ENCODE assay signal across 24 mouse cellular contexts in genomic region chr4:152214871-152215415, GRCm38 (mm10). TPM values are rescaled to one million over a fixed set of nuclear protein-coding genes. Genes with fewer than 3 reads are reported as not detected.
DNase-seq lines count a peak whose midpoint lies in the region; ATAC-seq lines count a peak whose summit lies in the region.
"Had no signal": no experiment of that assay in that cellular context is flagged by ENCODE, and none has a peak within 500 bp of the region (broad histone marks: within the 10 kb centered on the region; RNA-seq: fewer than 3 reads in every experiment).

No protein-coding gene starts in this region.

- no peak overlapping the region for H3K27ac ChIP-seq in embryonic facial prominence, embryonic 11.5 days (replicated peaks; ENCODE audit: low read depth, low read length)
- H3K27ac ChIP-seq in embryonic facial prominence, embryonic 10.5 days (replicated peaks), result no peak overlapping the region
- peak overlapping the region; percentile 83 for H3K27ac ChIP-seq in intestine, embryonic 16.5 days (ENCODE audit: low read length)
- H3K27ac ChIP-seq in stomach, embryonic 15.5 days, result peak overlapping the region; percentile 67; the same call in 1 of the 2 replicates
- H3K27ac ChIP-seq: hindbrain, embryonic 10.5 days; liver, embryonic 15.5 days; neural tube, embryonic 15.5 days had no signal

- no peaks in the 10 kb centered on the region for H3K27me3 ChIP-seq in embryonic facial prominence, embryonic 11.5 days (ENCODE audit: control insufficient read depth, insufficient read depth, low read length)
- H3K27me3 ChIP-seq in embryonic facial prominence, embryonic 10.5 days (replicated peaks; ENCODE audit: low read depth, poor library complexity, severe bottlenecking), result peaks cover 38% of the 10 kb centered on the region
- no peaks in the 10 kb centered on the region for H3K27me3 ChIP-seq in intestine, embryonic 16.5 days (replicated peaks; ENCODE audit: control insufficient read depth, insufficient read depth, low read length)
- H3K27me3 ChIP-seq in stomach, embryonic 15.5 days (replicated peaks), result no peaks in the 10 kb centered on the region
- H3K27me3 ChIP-seq: embryonic facial prominence, embryonic 15.5 days; liver, embryonic 15.5 days; Patski had no signal

- H3K4me3 ChIP-seq in embryonic facial prominence, embryonic 11.5 days (ENCODE audit: low read depth, low read length), result no peak overlapping the region
- H3K4me3 ChIP-seq in embryonic facial prominence, embryonic 10.5 days, result no peak overlapping the region
- no peak overlapping the region for H3K4me3 ChIP-seq in intestine, embryonic 16.5 days (ENCODE audit: low read length)
- no peak overlapping the region for H3K4me3 ChIP-seq in stomach, embryonic 15.5 days (replicated peaks)
- H3K4me3 ChIP-seq: embryonic facial prominence, embryonic 15.5 days; hindbrain, embryonic 10.5 days; liver, embryonic 15.5 days; midbrain, embryonic 15.5 days; neural tube, embryonic 15.5 days had no signal

- ATAC-seq in embryonic facial prominence, embryonic 11.5 days (replicated peaks; ENCODE audit: insufficient number of reproducible peaks, low FRiP score, low TSS enrichment, low read depth), result no peak
- ATAC-seq in intestine, embryonic 16.5 days, result peak; percentile 87
- ATAC-seq in stomach, embryonic 15.5 days (ENCODE audit: insufficient read depth, low FRiP score, low read depth), result peak; percentile 11; the same call in 1 of the 2 replicates

- no peaks in the 10 kb centered on the region for H3K9me3 ChIP-seq in embryonic facial prominence, embryonic 11.5 days (replicated peaks; ENCODE audit: control insufficient read depth, low read length)
- no peaks in the 10 kb centered on the region for H3K9me3 ChIP-seq in embryonic facial prominence, embryonic 10.5 days
- no peaks in the 10 kb centered on the region for H3K9me3 ChIP-seq in intestine, embryonic 16.5 days (ENCODE audit: control insufficient read depth, low read length)
- H3K9me3 ChIP-seq in stomach, embryonic 15.5 days, result no peaks in the 10 kb centered on the region
- H3K9me3 ChIP-seq: embryonic facial prominence, embryonic 15.5 days; hindbrain, embryonic 10.5 days; liver, embryonic 15.5 days; midbrain, embryonic 15.5 days; neural tube, embryonic 15.5 days had no signal

- DNase-seq in embryonic facial prominence, embryonic 11.5 days (ENCODE audit: low spot score), result no peak
- DNase-seq in embryonic facial prominence, embryonic 10.5 days (ENCODE audit: low spot score), result no peak
- peak; percentile 61 for DNase-seq in kidney, postnatal 10 days
- no peak for DNase-seq in kidney, adult 18-20 months
- no peak for DNase-seq in embryo, embryonic 9.5 days (ENCODE audit: extremely low spot score)
- no peak for DNase-seq in gastrocnemius, postnatal 36 days
- DNase-seq: kidney, postnatal 25 days; thymus, postnatal 36 days had no signal

- no peak overlapping the region for H3K4me2 ChIP-seq in embryonic facial prominence, embryonic 11.5 days (ENCODE audit: low read depth, low read length)
- H3K4me2 ChIP-seq in intestine, embryonic 16.5 days (ENCODE audit: low read depth, low read length), result peak overlapping the region; percentile 8; the same call in 1 of the 2 replicates
- H3K4me2 ChIP-seq in stomach, embryonic 15.5 days, result peak overlapping the region; percentile 39
- H3K4me2 ChIP-seq: embryonic facial prominence, embryonic 15.5 days; liver, embryonic 15.5 days; midbrain, embryonic 15.5 days; neural tube, embryonic 15.5 days had no signal

- intact Hi-C loops in gastrocnemius, postnatal 36 days (cut with DNase I), result loop anchor here (1.0 kb wide), 1 partner anchor 42 kb away; no protein-coding TSS in a partner anchor

- no peaks in the 10 kb centered on the region for H3K36me3 ChIP-seq in embryonic facial prominence, embryonic 11.5 days (replicated peaks; ENCODE audit: control insufficient read depth, insufficient read depth, low read depth, low read length)
- peaks cover 5% of the 10 kb centered on the region; the same call in 1 of the 2 replicates for H3K36me3 ChIP-seq in embryonic facial prominence, embryonic 10.5 days (replicated peaks)
- H3K36me3 ChIP-seq in intestine, embryonic 16.5 days (ENCODE audit: control insufficient read depth, insufficient read depth, low read length), result no peaks in the 10 kb centered on the region
- no peaks in the 10 kb centered on the region for H3K36me3 ChIP-seq in stomach, embryonic 15.5 days
- H3K36me3 ChIP-seq: embryonic facial prominence, embryonic 15.5 days; liver, embryonic 15.5 days; midbrain, embryonic 15.5 days had no signal

- no peaks in the 10 kb centered on the region for H3K4me1 ChIP-seq in embryonic facial prominence, embryonic 11.5 days (ENCODE audit: control insufficient read depth, insufficient read depth, low read length)
- peaks cover 16% of the 10 kb centered on the region for H3K4me1 ChIP-seq in embryonic facial prominence, embryonic 10.5 days
- peaks cover 17% of the 10 kb centered on the region for H3K4me1 ChIP-seq in intestine, embryonic 16.5 days (ENCODE audit: control insufficient read depth, insufficient read depth, low read length)
- H3K4me1 ChIP-seq in stomach, embryonic 15.5 days, result peaks cover 9% of the 10 kb centered on the region

- H3K9ac ChIP-seq in embryonic facial prominence, embryonic 11.5 days (replicated peaks; ENCODE audit: low read length), result 0 out of 2 replicates have a peak overlapping the region, but pooled peaks have one; percentile 4
- H3K9ac ChIP-seq in intestine, embryonic 16.5 days (ENCODE audit: low read depth, low read length), result peak overlapping the region; percentile 7; the same call in 1 of the 2 replicates
- H3K9ac ChIP-seq in stomach, embryonic 15.5 days, result no peak overlapping the region
- H3K9ac ChIP-seq: liver, embryonic 15.5 days; midbrain, embryonic 15.5 days; neural tube, embryonic 15.5 days had no signal

- WGBS in embryonic facial prominence, embryonic 11.5 days, result 83% methylated on average over 8 of the region's 8 CpGs
- WGBS in embryonic facial prominence, embryonic 10.5 days, result 79% methylated on average over 8 of the region's 8 CpGs
- WGBS in intestine, embryonic 16.5 days, result 56% methylated on average over 8 of the region's 8 CpGs
- WGBS in stomach, embryonic 15.5 days, result 57% methylated on average over 8 of the region's 8 CpGs

RNA-seq across cellular contexts. Expression of gene Acot7, which starts 37.0 kb away (rescaled TPM):
- polyA plus RNA-seq in embryonic facial prominence, embryonic 11.5 days (2014; fragmentation: Nextera tagmentation; extraction: Ambion mirVana), result 47.5 and 54.9 TPM in 2 replicates
- 51.8 and 55.5 TPM in 2 replicates for polyA plus RNA-seq in embryonic facial prominence, embryonic 10.5 days (2016; fragmentation: Nextera tagmentation; extraction: Ambion mirVana)
- 49.4 and 52.5 TPM in 2 replicates for polyA plus RNA-seq in intestine, embryonic 16.5 days (2015; fragmentation: Nextera tagmentation; extraction: Ambion mirVana)
- polyA plus RNA-seq in stomach, embryonic 15.5 days (2015; fragmentation: Nextera tagmentation; extraction: Ambion mirVana), result 60.0 and 63.1 TPM in 2 replicates
- total RNA-seq in gastrocnemius, postnatal 36 days (2021), result 10 to 100 TPM; 15.0 to 18.5 TPM

RNA-seq across cellular contexts. Expression of gene Hes2, which starts 56.3 kb away (rescaled TPM):
- polyA plus RNA-seq in embryonic facial prominence, embryonic 11.5 days (2014; fragmentation: Nextera tagmentation; extraction: Ambion mirVana), result 0.22 and 0.24 TPM in 2 replicates
- 0.11 and 1.0 TPM in 2 replicates for polyA plus RNA-seq in embryonic facial prominence, embryonic 10.5 days (2016; fragmentation: Nextera tagmentation; extraction: Ambion mirVana)
- 0.68 and 0.98 TPM in 2 replicates for polyA plus RNA-seq in intestine, embryonic 16.5 days (2015; fragmentation: Nextera tagmentation; extraction: Ambion mirVana)
- polyA plus RNA-seq in stomach, embryonic 15.5 days (2015; fragmentation: Nextera tagmentation; extraction: Ambion mirVana), result 0.43 and 0.44 TPM in 2 replicates
- total RNA-seq in gastrocnemius, postnatal 36 days (2021), result not detected
- total RNA-seq: adrenal gland, adult 8-10 months; gastrocnemius, adult 8-10 months; layer of hippocampus, adult 8-10 months; left cerebral cortex, postnatal 25 days; megakaryocyte progenitor cell, adult 5-6 weeks had no signal
- polyA plus RNA-seq: CD4-positive, CD25-positive, alpha-beta regulatory T cell, adult 4 months; cortical plate, adult 2 months; heart, embryonic 14.5 days; liver, embryonic 15.5 days; midbrain, embryonic 15.5 days; neural tube, embryonic 15.5 days; Patski had no signal

RNA-seq across cellular contexts. Expression of gene Gpr153, which starts 59.1 kb away (rescaled TPM):
- 4.3 and 5.9 TPM in 2 replicates for polyA plus RNA-seq in embryonic facial prominence, embryonic 11.5 days (2014; fragmentation: Nextera tagmentation; extraction: Ambion mirVana)
- polyA plus RNA-seq in embryonic facial prominence, embryonic 10.5 days (2016; fragmentation: Nextera tagmentation; extraction: Ambion mirVana), result 2.7 and 4.0 TPM in 2 replicates
- 3.4 and 4.7 TPM in 2 replicates for polyA plus RNA-seq in intestine, embryonic 16.5 days (2015; fragmentation: Nextera tagmentation; extraction: Ambion mirVana)
- 12.9 and 13.5 TPM in 2 replicates for polyA plus RNA-seq in stomach, embryonic 15.5 days (2015; fragmentation: Nextera tagmentation; extraction: Ambion mirVana)
- 1 to 10 TPM; 7.1 to 8.0 TPM for total RNA-seq in gastrocnemius, postnatal 36 days (2021)

Comparison
In these comparisons a context has a peak if more than half of its experiments do, and no peak if none do; other contexts are left out.
1. H3K27ac ChIP-seq: peak in intestine, embryonic 16.5 days (single experiment) and stomach, embryonic 15.5 days (single experiment); none in embryonic facial prominence, embryonic 11.5 days (single experiment) and embryonic facial prominence, embryonic 10.5 days (single experiment).